In the genomic region with DNA sequence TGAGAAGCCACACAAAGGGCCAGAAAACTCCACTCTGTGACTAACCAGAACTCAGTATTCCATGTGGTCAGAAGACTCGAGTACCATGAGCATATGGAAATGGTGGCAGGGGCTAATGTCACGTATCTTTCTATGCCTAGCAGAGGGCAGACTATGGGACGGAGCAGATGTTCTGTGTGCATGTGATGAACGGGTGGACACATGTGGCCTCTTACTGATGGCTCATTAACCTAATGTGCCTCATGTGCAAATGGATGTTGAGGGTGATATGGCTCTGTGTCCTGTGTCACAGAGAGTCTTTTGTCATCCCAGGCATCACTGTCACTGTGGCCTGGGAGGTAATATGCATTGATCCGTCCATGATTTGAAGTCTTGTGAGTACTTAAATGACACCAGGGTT, we compare ENCODE assay signal across 21 mouse cellular contexts.
DNase-seq lines count a peak whose midpoint lies in the region; ATAC-seq and TF ChIP-seq lines count a peak whose summit lies in the region.
"Had no signal": no experiment of that assay in that cellular context is flagged by ENCODE, and none has a peak within 500 bp of the region (broad histone marks: within the 10 kb centered on the region; RNA-seq: fewer than 3 reads in every experiment).

No protein-coding gene starts in this region.

- no peak for DNase-seq in forebrain, postnatal 0 days
- DNase-seq in midbrain, embryonic 11.5 days (ENCODE audit: low spot score, missing footprints) = no peak
- DNase-seq in mesoderm, embryonic 11.5 days (ENCODE audit: low read depth, low spot score) = peak; percentile 34
- DNase-seq in retina, postnatal 1 day = peak; percentile 58
- DNase-seq in right cerebral cortex, postnatal 4 days = no peak
- DNase-seq: adrenal gland, postnatal 10 days; cerebellum, adult 11 months; cerebellum, adult 8-10 months; cerebellum, postnatal 14 days; gastrocnemius, postnatal 10 days; heart, adult 18-20 months; heart, postnatal 10 days; heart, postnatal 4 days had no signal

- 82% methylated on average over 5 of the region's 5 CpGs for WGBS in forebrain, embryonic 12.5 days
- 86% methylated on average over 5 of the region's 5 CpGs for WGBS in forebrain, postnatal 0 days
- 80% methylated on average over 5 of the region's 5 CpGs for WGBS in midbrain, embryonic 11.5 days
- 68% methylated on average over 5 of the region's 5 CpGs for WGBS in midbrain, embryonic 15.5 days

- no peaks in the 10 kb centered on the region for H3K9me3 ChIP-seq in forebrain, embryonic 12.5 days
- H3K9me3 ChIP-seq in forebrain, postnatal 0 days (ENCODE audit: low read length) = no peaks in the 10 kb centered on the region
- H3K9me3 ChIP-seq in midbrain, embryonic 11.5 days (ENCODE audit: control insufficient read depth, low read length) = no peaks in the 10 kb centered on the region
- H3K9me3 ChIP-seq in midbrain, embryonic 15.5 days = no peaks in the 10 kb centered on the region
- H3K9me3 ChIP-seq: embryonic facial prominence, embryonic 15.5 days; forebrain, embryonic 10.5 days; forebrain, embryonic 15.5 days; heart, embryonic 10.5 days had no signal

- ATAC-seq in forebrain, embryonic 12.5 days (ENCODE audit: low FRiP score) = 0 out of 2 replicates have a peak, but pooled peaks have one; percentile 37
- ATAC-seq in forebrain, postnatal 0 days = no peak
- 0 out of 2 replicates have a peak, but pooled peaks have one; percentile 35 for ATAC-seq in midbrain, embryonic 11.5 days (ENCODE audit: low FRiP score)
- no peak for ATAC-seq in midbrain, embryonic 15.5 days (replicated peaks)
- ATAC-seq: forebrain, embryonic 15.5 days; intestine, embryonic 16.5 days had no signal

- H3K4me2 ChIP-seq in forebrain, embryonic 12.5 days = no peak overlapping the region
- H3K4me2 ChIP-seq in forebrain, postnatal 0 days (ENCODE audit: low read depth) = no peak overlapping the region
- no peak overlapping the region for H3K4me2 ChIP-seq in midbrain, embryonic 11.5 days
- H3K4me2 ChIP-seq in midbrain, embryonic 15.5 days = no peak overlapping the region
- H3K4me2 ChIP-seq: embryonic facial prominence, embryonic 15.5 days; forebrain, embryonic 15.5 days had no signal

- no peak overlapping the region for H3K27ac ChIP-seq in forebrain, embryonic 12.5 days
- no peak overlapping the region for H3K27ac ChIP-seq in forebrain, postnatal 0 days (ENCODE audit: low read depth, low read length)
- H3K27ac ChIP-seq in midbrain, embryonic 11.5 days (ENCODE audit: low read depth, low read length) = no peak overlapping the region
- no peak overlapping the region for H3K27ac ChIP-seq in midbrain, embryonic 15.5 days
- H3K27ac ChIP-seq: embryonic facial prominence, embryonic 15.5 days; forebrain, embryonic 10.5 days; forebrain, embryonic 15.5 days; heart, embryonic 10.5 days had no signal

- H3K4me3 ChIP-seq in forebrain, embryonic 12.5 days (replicated peaks) = no peak overlapping the region
- H3K4me3 ChIP-seq in forebrain, postnatal 0 days (ENCODE audit: low read depth, low read length) = no peak overlapping the region
- no peak overlapping the region for H3K4me3 ChIP-seq in midbrain, embryonic 11.5 days (ENCODE audit: low read depth, low read length)
- H3K4me3 ChIP-seq in midbrain, embryonic 15.5 days = no peak overlapping the region
- H3K4me3 ChIP-seq: embryonic facial prominence, embryonic 15.5 days; erythroblast, embryonic 14.5 days; forebrain, embryonic 10.5 days; forebrain, embryonic 15.5 days; heart, embryonic 10.5 days had no signal

- H3K27me3 ChIP-seq in forebrain, embryonic 12.5 days = no peaks in the 10 kb centered on the region
- H3K27me3 ChIP-seq in forebrain, postnatal 0 days (ENCODE audit: insufficient read depth, low read length) = no peaks in the 10 kb centered on the region
- H3K27me3 ChIP-seq in midbrain, embryonic 11.5 days (ENCODE audit: control insufficient read depth, insufficient read depth, low read length) = no peaks in the 10 kb centered on the region
- H3K27me3 ChIP-seq in midbrain, embryonic 15.5 days (replicated peaks) = no peaks in the 10 kb centered on the region
- H3K27me3 ChIP-seq: embryonic facial prominence, embryonic 15.5 days; forebrain, embryonic 15.5 days had no signal

- H3K9ac ChIP-seq in forebrain, embryonic 12.5 days = no peak overlapping the region
- no peak overlapping the region for H3K9ac ChIP-seq in forebrain, postnatal 0 days
- no peak overlapping the region for H3K9ac ChIP-seq in midbrain, embryonic 11.5 days (ENCODE audit: low read length)
- no peak overlapping the region for H3K9ac ChIP-seq in midbrain, embryonic 15.5 days
- H3K9ac ChIP-seq: embryonic facial prominence, embryonic 15.5 days; forebrain, embryonic 15.5 days had no signal

- peaks cover 32% of the 10 kb centered on the region for H3K4me1 ChIP-seq in forebrain, embryonic 12.5 days
- peaks cover 12% of the 10 kb centered on the region; the same call in 1 of the 2 replicates for H3K4me1 ChIP-seq in forebrain, postnatal 0 days (ENCODE audit: insufficient read depth)
- peaks cover 3% of the 10 kb centered on the region; the same call in 1 of the 2 replicates for H3K4me1 ChIP-seq in midbrain, embryonic 11.5 days (ENCODE audit: control insufficient read depth, insufficient read depth, low read length)
- peaks cover 30% of the 10 kb centered on the region for H3K4me1 ChIP-seq in midbrain, embryonic 15.5 days
- H3K4me1 ChIP-seq: embryonic facial prominence, embryonic 15.5 days; heart, embryonic 10.5 days had no signal

- no peak for TF ChIP-seq CTCF in forebrain, postnatal 0 days (IDR thresholded peaks at IDR 0.05; ENCODE audit: low read depth)

- H3K36me3 ChIP-seq in forebrain, embryonic 12.5 days (replicated peaks) = no peaks in the 10 kb centered on the region
- H3K36me3 ChIP-seq in forebrain, postnatal 0 days (ENCODE audit: insufficient read depth) = no peaks in the 10 kb centered on the region
- no peaks in the 10 kb centered on the region for H3K36me3 ChIP-seq in midbrain, embryonic 11.5 days (ENCODE audit: control insufficient read depth, insufficient read depth, low read length)
- H3K36me3 ChIP-seq in midbrain, embryonic 15.5 days (replicated peaks) = no peaks in the 10 kb centered on the region
- H3K36me3 ChIP-seq: embryonic facial prominence, embryonic 15.5 days; forebrain, embryonic 10.5 days; forebrain, embryonic 15.5 days; heart, embryonic 10.5 days had no signal

Comparison
In these comparisons a context has a peak if more than half of its experiments do, and no peak if none do; other contexts are left out.
1. ATAC-seq: peak in forebrain, embryonic 12.5 days (single experiment) and midbrain, embryonic 11.5 days (single experiment); none in forebrain, postnatal 0 days (single experiment) and midbrain, embryonic 15.5 days (single experiment).
2. DNase-seq: peak in mesoderm, embryonic 11.5 days (single experiment) and retina, postnatal 1 day (single experiment); none in forebrain, postnatal 0 days (single experiment), midbrain, embryonic 11.5 days (single experiment) and right cerebral cortex, postnatal 4 days (single experiment).